Mouse (Mus musculus) stomach, embryonic 16.5 days (tissue): ENCODE measurements around the gene Thsd4. TPM values are rescaled to one million over a fixed set of nuclear protein-coding genes. Genes with fewer than 3 reads are reported as not detected.
A peak's percentile ranks its signal among the peaks of the same experiment; 100 is the strongest.
"Not testable (repeated sequence)": the region's sequence is repeated elsewhere in the genome, so short reads cannot be mapped to it uniquely, and the experiment has no call there.

Experiments
- ATAC-seq: fragments of 200-750 bp; cut with Nextera tagmentation; 2 replicates; pipeline ENCODE4 v1.8.0; 2017; ENCODE audit warnings: moderate number of reproducible peaks, moderate TSS enrichment; ENCODE audit not compliant: insufficient read depth, low FRiP score
- H3K27ac ChIP-seq: fragments of 300-500 bp; sonication (generic); 2 replicates; pipeline ENCODE4 v1.5.1; 2014; ENCODE audit warnings: low read length
- H3K27me3 ChIP-seq: fragments of 300-500 bp; sonication (generic); 2 replicates; pipeline ENCODE4 v1.6.1; 2014; ENCODE audit warnings: low read length, control low read depth, mixed read lengths; ENCODE audit not compliant: control insufficient read depth, insufficient read depth
- H3K36me3 ChIP-seq: fragments of 300-500 bp; sonication (generic); 2 replicates; pipeline ENCODE4 v1.6.1; 2014; ENCODE audit warnings: low read length; ENCODE audit not compliant: control insufficient read depth, insufficient read depth
- H3K4me1 ChIP-seq: fragments of 300-500 bp; sonication (generic); 2 replicates; pipeline ENCODE4 v1.6.1; 2014; ENCODE audit warnings: low read length, control low read depth, mixed read lengths; ENCODE audit not compliant: control insufficient read depth, insufficient read depth
- H3K4me2 ChIP-seq: fragments of 300-500 bp; sonication (generic); 2 replicates; pipeline ENCODE4 v1.6.1; 2014; ENCODE audit warnings: low read depth, low read length, mixed read lengths
- H3K4me3 ChIP-seq: fragments of 300-500 bp; sonication (generic); replicated peaks from 2 replicates; pipeline ENCODE4 v1.5.1; 2014; ENCODE audit warnings: mild to moderate bottlenecking, low read length
- H3K9ac ChIP-seq: fragments of 300-500 bp; sonication (generic); 2 replicates; pipeline ENCODE4 v1.6.1; 2014; ENCODE audit warnings: low read length
- H3K9me3 ChIP-seq: fragments of 300-500 bp; sonication (generic); replicated peaks from 2 replicates; pipeline ENCODE4 v1.6.1; 2016; ENCODE audit warnings: low read length, control low read depth; ENCODE audit not compliant: control insufficient read depth
- WGBS: fragments of 180-500 bp; shearing (Covaris S2); extraction: QIAGEN DNeasy Blood & Tissue Kit; methylation state at CpG from one replicate; pipeline ENCODE4 v1.1.7; 2014; 5-methylcytosine and 5-hydroxymethylcytosine counted together
- polyA plus RNA-seq: library from polyadenylated mRNA; unstranded; fragments of >200 nt; fragmentation: Nextera tagmentation; extraction: Ambion mirVana; gene quantifications from 2 replicates; pipeline ENCODE4 v1.2.1, GENCODE M21; 2015

Gene Thsd4
- polyA plus RNA-seq, 1 experiment from 2014 or later = 18.7 TPM

- H3K4me1 ChIP-seq = 0 out of 2 replicates have a peak, but pooled peaks cover 3% of the 10 kb centered on the region
- H3K36me3 ChIP-seq = no peaks in the 10 kb centered on the region
- no peak overlapping the region for H3K4me3 ChIP-seq
- 43% methylated on average over 9 of the region's 9 CpGs for WGBS
- ATAC-seq = no peak
- peak overlapping the region; percentile 17; the same call in 1 of the 2 replicates for H3K27ac ChIP-seq
- H3K9ac ChIP-seq = no peak overlapping the region
- H3K27me3 ChIP-seq = no peaks in the 10 kb centered on the region
- no peaks in the 10 kb centered on the region for H3K9me3 ChIP-seq
- no peak overlapping the region for H3K4me2 ChIP-seq
Measured at GRCm38 (mm10) chr9:59941885-59942350, 579.9 kb downstream of the Thsd4 start.

GRCm38 (mm10) chr9:59940913-59941884 is 580.6 kb downstream of the Thsd4 start:
- no peak overlapping the region for H3K9ac ChIP-seq
- H3K27ac ChIP-seq = peak overlapping the region; percentile 17; the same call in 1 of the 2 replicates
- 64% methylated on average over 10 of the region's 12 CpGs for WGBS
- no peak for ATAC-seq
- no peak overlapping the region for H3K4me3 ChIP-seq
- H3K4me2 ChIP-seq = no peak overlapping the region
- H3K27me3 ChIP-seq = no peaks in the 10 kb centered on the region
- H3K36me3 ChIP-seq = no peaks in the 10 kb centered on the region
- no peaks in the 10 kb centered on the region for H3K9me3 ChIP-seq
- H3K4me1 ChIP-seq = 0 out of 2 replicates have a peak, but pooled peaks cover 3% of the 10 kb centered on the region

GRCm38 (mm10) chr9:59939691-59940090 is 582.2 kb downstream of the Thsd4 start:
- Histone ChIP-seq H3K9ac (no peak overlapping the region), H3K4me2 (no peak overlapping the region), H3K27me3 (no peaks in the 10 kb centered on the region), H3K4me1 (0 out of 2 replicates have a peak, but pooled peaks cover 3% of the 10 kb centered on the region), H3K9me3 (no peaks in the 10 kb centered on the region), H3K27ac (no peak overlapping the region), H3K4me3 (no peak overlapping the region), H3K36me3 (no peaks in the 10 kb centered on the region)
- WGBS = 60% methylated on average over 2 of the region's 2 CpGs
- ATAC-seq = no peak

GRCm38 (mm10) chr9:59938529-59938928 is 583.3 kb downstream of the Thsd4 start:
- Histone ChIP-seq H3K4me3 (no peak overlapping the region), H3K4me2 (no peak overlapping the region), H3K27ac (no peak overlapping the region), H3K9me3 (no peaks in the 10 kb centered on the region), H3K27me3 (no peaks in the 10 kb centered on the region), H3K36me3 (no peaks in the 10 kb centered on the region), H3K4me1 (0 out of 2 replicates have a peak, but pooled peaks cover 3% of the 10 kb centered on the region), H3K9ac (no peak overlapping the region)
- no peak for ATAC-seq
- WGBS = 83% methylated on average over 8 of the region's 8 CpGs

GRCm38 (mm10) chr9:59935866-59936265 is 586.0 kb downstream of the Thsd4 start:
- H3K9ac ChIP-seq = not testable (repeated sequence)
- WGBS = 69% methylated on average over 8 of the region's 8 CpGs

GRCm38 (mm10) chr9:59930248-59930647 is 591.6 kb downstream of the Thsd4 start:
- no peak for ATAC-seq
- H3K9me3 ChIP-seq = no peaks in the 10 kb centered on the region
- 80% methylated on average over 3 of the region's 3 CpGs for WGBS
- no peaks in the 10 kb centered on the region for H3K4me1 ChIP-seq
- H3K36me3 ChIP-seq = no peaks in the 10 kb centered on the region
- no peak overlapping the region for H3K9ac ChIP-seq
- H3K4me3 ChIP-seq = no peak overlapping the region
- H3K27me3 ChIP-seq = no peaks in the 10 kb centered on the region
- H3K27ac ChIP-seq = no peak overlapping the region
- no peak overlapping the region for H3K4me2 ChIP-seq

More at GRCm38 (mm10) chr9:59935866-59936265, 586.0 kb downstream of the Thsd4 start:
- not testable (repeated sequence) for H3K4me1 ChIP-seq, ATAC-seq, H3K27ac ChIP-seq, H3K4me2 ChIP-seq, H3K4me3 ChIP-seq, H3K9me3 ChIP-seq, H3K27me3 ChIP-seq, H3K36me3 ChIP-seq

Other genes starting within 250 kb of the Thsd4 start
- 17.7 and 19.0 TPM in 2 replicates for gene Lrrc49, start 166.1 kb upstream of the Thsd4 start, polyA plus RNA-seq
- 1.8 and 1.9 TPM in 2 replicates for gene Larp6, start 190.9 kb upstream of the Thsd4 start, polyA plus RNA-seq